Mouse (Mus musculus) stomach, postnatal 0 days (tissue): Measurements from ENCODE around the gene Mob3b.

Source experiments
- CTCF ChIP-seq: IDR thresholded peaks from 2 replicates; pipeline ENCODE4 v1.5.1; 2016; ENCODE audit warnings: antibody characterized with exemption, low read depth, mild to moderate bottlenecking, moderate library complexity
- EP300 ChIP-seq: optimal IDR thresholded peaks from 2 replicates; pipeline ENCODE3; 2016; ENCODE audit warnings: antibody characterized with exemption

- no peak for TF ChIP-seq CTCF
- no peak for TF ChIP-seq EP300
Measured at GRCm38 (mm10) chr4:35091157-35091784, 66.0 kb downstream of the Mob3b start.
